Mouse (Mus musculus): Measurements from ENCODE around the gene Camkk1. TPM values are rescaled to one million over a fixed set of nuclear protein-coding genes. Genes with fewer than 3 reads are reported as not detected.

Gene Camkk1
- polyA plus RNA-seq (2016; fragmentation: Nextera tagmentation; extraction: Ambion mirVana): 10.6 and 11.0 TPM in 2 replicates

DNA sequence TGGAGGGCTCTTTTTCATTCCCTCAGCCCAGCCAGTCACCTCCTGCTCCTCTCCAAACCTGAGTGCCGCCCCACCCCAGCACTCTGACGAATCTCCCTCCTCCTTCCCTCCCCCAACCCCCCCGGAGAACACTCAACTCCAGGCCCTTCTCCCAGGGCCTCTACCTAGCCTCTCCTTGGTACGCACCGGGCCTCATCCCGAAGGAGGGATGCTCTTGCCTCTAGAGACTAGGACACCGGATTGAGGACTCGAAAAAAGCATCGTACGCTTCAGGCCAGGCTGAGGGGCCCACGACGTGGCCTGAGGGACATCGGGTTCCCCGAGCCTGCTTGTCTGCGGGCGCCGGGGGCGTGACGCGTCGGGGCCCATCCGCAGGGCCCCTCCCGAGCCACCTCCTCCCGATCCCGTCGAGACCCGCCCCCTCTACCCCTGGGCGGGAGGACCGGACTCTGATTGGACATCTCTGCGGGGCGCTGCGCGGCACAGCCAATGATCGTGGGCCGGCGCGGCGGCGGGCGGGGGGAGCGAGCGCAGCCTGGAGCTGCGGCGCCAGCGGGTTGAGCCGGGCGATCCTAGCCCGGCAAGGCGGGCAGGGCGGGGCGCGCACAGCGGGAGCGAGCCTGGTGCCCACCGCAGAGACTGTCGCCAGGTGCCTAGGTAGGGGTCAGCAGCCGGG is at the start of gene Camkk1:
Gene Camkk1, plus strand, starts transcription at position 538 of the 676 bp plus-strand sequence.
- H3K9ac ChIP-seq: peak within 1 kb of the TSS; percentile 63
- H3K4me2 ChIP-seq (replicated peaks): peak within 1 kb of the TSS; percentile 97
- H3K4me3 ChIP-seq: peak within 1 kb of the TSS; percentile 66
- H3K4me1 ChIP-seq: peaks cover 12% of the 10 kb centered on the region
- peaks cover 41% of the 10 kb centered on the region for H3K27me3 ChIP-seq
- peak; percentile 92 for ATAC-seq (ENCODE audit: insufficient number of reproducible peaks, insufficient read depth, low FRiP score, low TSS enrichment)
- no peak within 1 kb of the TSS for H3K27ac ChIP-seq
- no peaks in the 10 kb centered on the region for H3K9me3 ChIP-seq
- under 1% methylated on average over 57 of the region's 57 CpGs for WGBS
- no peaks in the 10 kb centered on the region for H3K36me3 ChIP-seq

DNA sequence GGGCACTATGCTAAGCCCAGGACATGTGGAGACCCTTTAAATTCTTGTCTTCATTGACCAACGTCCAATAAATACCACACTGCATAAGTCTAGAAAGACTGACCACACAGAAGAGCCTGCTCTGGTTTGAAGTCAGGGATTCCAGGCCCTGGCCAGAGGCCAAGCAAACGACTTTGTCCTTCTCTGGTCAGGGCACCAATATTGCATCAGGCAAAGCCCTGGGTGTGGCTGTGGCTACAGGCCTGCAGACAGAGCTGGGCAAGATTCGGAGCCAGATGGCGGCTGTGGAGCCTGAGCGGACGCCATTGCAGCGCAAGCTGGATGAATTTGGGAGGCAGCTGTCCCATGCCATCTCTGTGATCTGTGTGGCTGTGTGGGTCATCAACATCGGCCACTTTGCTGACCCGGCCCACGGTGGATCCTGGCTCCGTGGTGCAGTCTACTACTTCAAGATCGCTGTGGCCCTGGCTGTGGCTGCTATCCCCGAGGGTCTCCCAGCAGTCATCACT is 43.8 kb upstream of the Camkk1 start:
- 81% methylated on average over 13 of the region's 13 CpGs for WGBS
- H3K4me1 ChIP-seq: no peaks in the 10 kb centered on the region

GRCm38 (mm10) chr11:72982516-72982915 is 36.3 kb upstream of the Camkk1 start:
- H3K9ac ChIP-seq: no peak overlapping the region
- H3K27ac ChIP-seq: no peak overlapping the region
- WGBS: 81% methylated on average over 9 of the region's 9 CpGs
- ATAC-seq (ENCODE audit: insufficient number of reproducible peaks, insufficient read depth, low FRiP score, low TSS enrichment): no peak
- H3K36me3 ChIP-seq: no peaks in the 10 kb centered on the region
- H3K27me3 ChIP-seq: no peaks in the 10 kb centered on the region
- no peak overlapping the region for H3K4me2 ChIP-seq (replicated peaks)
- H3K9me3 ChIP-seq: no peaks in the 10 kb centered on the region
- no peak overlapping the region for H3K4me3 ChIP-seq
- H3K4me1 ChIP-seq: no peaks in the 10 kb centered on the region

More for the DNA sequence above, 43.8 kb upstream of the Camkk1 start:
- Histone ChIP-seq H3K9me3 (no peaks in the 10 kb centered on the region), H3K27me3 (no peaks in the 10 kb centered on the region), H3K27ac (no peak overlapping the region), H3K36me3 (no peaks in the 10 kb centered on the region), H3K9ac (no peak overlapping the region), H3K4me3 (no peak overlapping the region), H3K4me2 (replicated peaks) (no peak overlapping the region)
- ATAC-seq (ENCODE audit: insufficient number of reproducible peaks, insufficient read depth, low FRiP score, low TSS enrichment): no peak

- H3K9ac ChIP-seq: no peak overlapping the region
- H3K9me3 ChIP-seq: no peaks in the 10 kb centered on the region
- no peaks in the 10 kb centered on the region for H3K4me1 ChIP-seq
- H3K4me3 ChIP-seq: no peak overlapping the region
- no peaks in the 10 kb centered on the region for H3K27me3 ChIP-seq
- no peak overlapping the region for H3K4me2 ChIP-seq (replicated peaks)
- H3K27ac ChIP-seq: no peak overlapping the region
- ATAC-seq (ENCODE audit: insufficient number of reproducible peaks, insufficient read depth, low FRiP score, low TSS enrichment): no peak
- no peaks in the 10 kb centered on the region for H3K36me3 ChIP-seq
- WGBS: 49% methylated on average over 5 of the region's 5 CpGs
Observed at GRCm38 (mm10) chr11:72983283-72983682, 35.5 kb upstream of the Camkk1 start.

DNA sequence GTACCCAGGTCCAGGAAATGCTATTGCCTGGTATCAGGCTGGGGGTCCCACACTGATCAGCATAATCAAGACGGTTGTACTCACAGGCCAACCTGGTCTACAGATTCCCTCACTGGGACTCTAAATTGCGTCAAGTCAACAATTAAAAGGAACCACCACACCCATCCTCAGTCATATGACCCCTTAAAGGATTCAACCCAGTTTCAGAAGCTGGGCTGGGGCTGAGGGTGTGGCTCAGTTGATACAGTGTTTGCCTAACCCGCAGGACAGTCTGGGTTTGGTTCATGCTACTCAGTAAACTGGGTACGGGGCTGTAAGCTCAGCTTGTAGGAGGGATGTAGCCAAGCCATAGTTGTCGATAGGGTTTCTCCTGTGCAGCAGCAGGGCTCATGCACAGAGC is 32.1 kb upstream of the Camkk1 start:
- H3K36me3 ChIP-seq: no peaks in the 10 kb centered on the region
- H3K27ac ChIP-seq: no peak overlapping the region
- H3K9ac ChIP-seq: no peak overlapping the region
- H3K9me3 ChIP-seq: no peaks in the 10 kb centered on the region
- ATAC-seq (ENCODE audit: insufficient number of reproducible peaks, insufficient read depth, low FRiP score, low TSS enrichment): no peak
- no peaks in the 10 kb centered on the region for H3K27me3 ChIP-seq
- H3K4me3 ChIP-seq: no peak overlapping the region
- no peak overlapping the region for H3K4me2 ChIP-seq (replicated peaks)
- H3K4me1 ChIP-seq: no peaks in the 10 kb centered on the region
- WGBS: 82% methylated on average over 5 of the region's 5 CpGs

DNA sequence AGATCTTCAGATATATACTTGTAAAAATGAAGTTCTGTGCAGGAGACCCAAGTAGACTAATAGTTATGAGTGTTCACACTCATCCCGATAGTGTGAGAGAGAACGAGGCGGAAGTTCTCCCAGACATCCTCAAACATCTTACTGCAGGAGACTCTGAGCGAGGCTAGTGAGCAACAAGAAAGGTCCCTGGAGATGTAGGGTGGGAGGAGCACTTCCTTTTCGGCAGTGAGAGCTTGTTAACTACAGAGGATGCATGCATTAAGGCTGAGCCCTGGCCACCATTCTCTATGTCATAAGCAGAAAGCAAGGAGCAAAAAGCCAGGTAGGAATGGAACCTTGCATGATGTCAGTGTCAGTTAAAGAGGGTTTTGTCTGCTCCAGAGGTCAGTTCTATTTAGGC is 31.6 kb upstream of the Camkk1 start:
- H3K4me2 ChIP-seq (replicated peaks): no peak overlapping the region
- WGBS: 62% methylated on average over 5 of the region's 5 CpGs
- no peak for ATAC-seq (ENCODE audit: insufficient number of reproducible peaks, insufficient read depth, low FRiP score, low TSS enrichment)

GRCm38 (mm10) chr11:72987807-72988206 is 31.0 kb upstream of the Camkk1 start:
- Histone ChIP-seq H3K4me3 (no peak overlapping the region), H3K4me2 (replicated peaks) (no peak overlapping the region)
- WGBS: 77% methylated on average over 5 of the region's 5 CpGs

More for the DNA sequence above, 31.6 kb upstream of the Camkk1 start:
- Histone ChIP-seq H3K4me3 (no peak overlapping the region), H3K27me3 (no peaks in the 10 kb centered on the region), H3K9me3 (no peaks in the 10 kb centered on the region), H3K27ac (no peak overlapping the region), H3K9ac (no peak overlapping the region), H3K4me1 (no peaks in the 10 kb centered on the region), H3K36me3 (no peaks in the 10 kb centered on the region)

DNA sequence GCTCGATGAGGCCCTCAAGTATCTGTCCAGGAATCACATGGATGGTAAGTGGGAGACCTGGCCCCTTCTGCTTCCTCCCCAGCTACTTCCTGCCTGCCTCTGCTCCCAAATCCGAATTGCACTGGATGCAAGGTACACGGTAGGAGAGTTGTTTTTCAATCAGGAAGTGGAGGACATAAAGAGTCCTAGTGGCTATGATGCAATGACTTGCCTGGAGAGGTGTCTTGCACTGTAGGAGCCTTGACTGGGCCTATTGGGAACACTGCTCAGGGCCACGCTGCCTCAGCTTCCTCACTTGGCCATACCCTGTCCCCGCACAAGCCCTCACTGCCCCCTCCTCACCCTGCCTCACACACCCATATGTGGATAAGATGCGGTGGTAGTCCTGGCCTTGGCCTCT is 29.8 kb upstream of the Camkk1 start:
- no peak for ATAC-seq (ENCODE audit: insufficient number of reproducible peaks, insufficient read depth, low FRiP score, low TSS enrichment)
- Histone ChIP-seq H3K4me3 (no peak overlapping the region), H3K27me3 (no peaks in the 10 kb centered on the region), H3K27ac (no peak overlapping the region), H3K9ac (no peak overlapping the region), H3K4me2 (replicated peaks) (no peak overlapping the region), H3K9me3 (no peaks in the 10 kb centered on the region), H3K36me3 (no peaks in the 10 kb centered on the region), H3K4me1 (no peaks in the 10 kb centered on the region)
- 81% methylated on average over 6 of the region's 6 CpGs for WGBS

More at GRCm38 (mm10) chr11:72987807-72988206, 31.0 kb upstream of the Camkk1 start:
- ATAC-seq (ENCODE audit: insufficient number of reproducible peaks, insufficient read depth, low FRiP score, low TSS enrichment): no peak
- H3K9me3 ChIP-seq: no peaks in the 10 kb centered on the region
- no peaks in the 10 kb centered on the region for H3K36me3 ChIP-seq
- no peaks in the 10 kb centered on the region for H3K4me1 ChIP-seq
- H3K9ac ChIP-seq: no peak overlapping the region
- H3K27me3 ChIP-seq: no peaks in the 10 kb centered on the region
- no peak overlapping the region for H3K27ac ChIP-seq

GRCm38 (mm10) chr11:72990688-72991087 is 28.1 kb upstream of the Camkk1 start:
- WGBS: 70% methylated on average over 9 of the region's 9 CpGs
- Histone ChIP-seq H3K9me3 (no peaks in the 10 kb centered on the region), H3K4me3 (no peak overlapping the region), H3K36me3 (no peaks in the 10 kb centered on the region), H3K4me2 (replicated peaks) (no peak overlapping the region), H3K9ac (no peak overlapping the region), H3K4me1 (no peaks in the 10 kb centered on the region), H3K27ac (no peak overlapping the region), H3K27me3 (no peaks in the 10 kb centered on the region)
- no peak for ATAC-seq (ENCODE audit: insufficient number of reproducible peaks, insufficient read depth, low FRiP score, low TSS enrichment)

GRCm38 (mm10) chr11:72991961-72992360 is 26.8 kb upstream of the Camkk1 start:
- 48% methylated on average over 9 of the region's 9 CpGs for WGBS
- H3K27me3 ChIP-seq: no peaks in the 10 kb centered on the region
- H3K9ac ChIP-seq: no peak overlapping the region
- no peak overlapping the region for H3K27ac ChIP-seq
- no peak for ATAC-seq (ENCODE audit: insufficient number of reproducible peaks, insufficient read depth, low FRiP score, low TSS enrichment)
- no peak overlapping the region for H3K4me3 ChIP-seq
- H3K4me1 ChIP-seq: no peaks in the 10 kb centered on the region
- no peak overlapping the region for H3K4me2 ChIP-seq (replicated peaks)
- H3K9me3 ChIP-seq: no peaks in the 10 kb centered on the region
- H3K36me3 ChIP-seq: no peaks in the 10 kb centered on the region

DNA sequence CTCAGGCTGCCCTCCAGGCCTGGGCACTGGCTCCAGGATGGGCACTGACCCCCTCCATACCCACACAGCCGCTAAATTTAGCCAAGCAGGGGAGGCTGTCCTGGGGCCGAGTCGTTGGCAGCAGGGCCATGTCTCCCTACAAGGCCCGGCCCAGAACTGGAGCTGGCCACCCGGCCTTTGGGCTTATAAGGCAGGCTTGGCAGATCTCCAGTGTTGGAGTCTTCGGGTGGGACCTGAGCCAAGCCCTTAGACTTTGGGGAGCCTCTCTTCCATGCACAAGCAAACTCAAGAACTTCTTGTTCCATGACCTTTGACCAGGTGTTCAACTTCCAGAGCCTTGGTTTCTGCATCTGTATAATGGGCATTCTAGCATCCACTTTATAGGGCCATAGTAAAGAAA is 22.5 kb upstream of the Camkk1 start:
- Histone ChIP-seq H3K9ac (no peak overlapping the region), H3K27ac (no peak overlapping the region), H3K27me3 (no peaks in the 10 kb centered on the region), H3K4me1 (no peaks in the 10 kb centered on the region), H3K36me3 (no peaks in the 10 kb centered on the region), H3K9me3 (no peaks in the 10 kb centered on the region), H3K4me2 (replicated peaks) (no peak overlapping the region), H3K4me3 (no peak overlapping the region)
- no peak for ATAC-seq (ENCODE audit: insufficient number of reproducible peaks, insufficient read depth, low FRiP score, low TSS enrichment)
- WGBS: 92% methylated on average over 6 of the region's 6 CpGs

- no peak overlapping the region for H3K4me2 ChIP-seq (replicated peaks)
- ATAC-seq (ENCODE audit: insufficient number of reproducible peaks, insufficient read depth, low FRiP score, low TSS enrichment): no peak
- H3K4me1 ChIP-seq: no peaks in the 10 kb centered on the region
- WGBS: 81% methylated on average over 2 of the region's 2 CpGs
- no peak overlapping the region for H3K4me3 ChIP-seq
- no peaks in the 10 kb centered on the region for H3K9me3 ChIP-seq
- H3K36me3 ChIP-seq: no peaks in the 10 kb centered on the region
- no peak overlapping the region for H3K9ac ChIP-seq
- no peak overlapping the region for H3K27ac ChIP-seq
- no peaks in the 10 kb centered on the region for H3K27me3 ChIP-seq
Observed at GRCm38 (mm10) chr11:72996781-72997180, 22.0 kb upstream of the Camkk1 start.
